Mouse (Mus musculus): ENCODE measurements at regions not wholly inside any gene's neighbourhood (a gene's known extent, or its start where the extent isn't known, plus 50 kb on each side); places are given as distances from the start of the nearest gene placed in this dataset.

- H3K4me3 ChIP-seq (replicated peaks): no peak overlapping the region
- no peak for DNase-seq
- no peaks in the 10 kb centered on the region for H3K4me1 ChIP-seq (replicated peaks)
- H3K9me3 ChIP-seq (replicated peaks): no peaks in the 10 kb centered on the region
- no peak for ATAC-seq (ENCODE audit: low read depth)
- no peak overlapping the region for H3K27ac ChIP-seq
- H3K4me2 ChIP-seq: no peak overlapping the region
- no peaks in the 10 kb centered on the region for H3K36me3 ChIP-seq
- H3K9ac ChIP-seq: no peak overlapping the region
- no peaks in the 10 kb centered on the region for H3K27me3 ChIP-seq
These were observed 217.9 kb upstream of the Tnp1 start for GRCm38 (mm10) chr1:73233636-73234035.

- Histone ChIP-seq H3K4me2 (no peak overlapping the region), H3K27me3 (no peaks in the 10 kb centered on the region), H3K9ac (no peak overlapping the region), H3K4me3 (replicated peaks) (no peak overlapping the region), H3K4me1 (replicated peaks) (no peaks in the 10 kb centered on the region), H3K27ac (no peak overlapping the region), H3K9me3 (replicated peaks) (no peaks in the 10 kb centered on the region), H3K36me3 (no peaks in the 10 kb centered on the region)
- no peak for ATAC-seq (ENCODE audit: low read depth)
- no peak for DNase-seq
- 53% methylated on average over 3 of the region's 3 CpGs for WGBS (ENCODE audit: insufficient replicate concordance)
These were observed 217.3 kb upstream of the Tnp1 start for GRCm38 (mm10) chr1:73233041-73233440.

GRCm38 (mm10) chr1:73230611-73231010 is 214.9 kb upstream of the Tnp1 start:
- Histone ChIP-seq H3K4me2 (no peak overlapping the region), H3K9ac (no peak overlapping the region), H3K27me3 (no peaks in the 10 kb centered on the region), H3K4me1 (replicated peaks) (no peaks in the 10 kb centered on the region), H3K36me3 (no peaks in the 10 kb centered on the region), H3K27ac (no peak overlapping the region), H3K4me3 (replicated peaks) (no peak overlapping the region), H3K9me3 (replicated peaks) (no peaks in the 10 kb centered on the region)
- no peak for ATAC-seq (ENCODE audit: low read depth)
- no peak for DNase-seq
- 35% methylated on average over 1 of the region's 1 CpGs for WGBS (ENCODE audit: insufficient replicate concordance)

GRCm38 (mm10) chr1:73227246-73227645 is 211.5 kb upstream of the Tnp1 start:
- ATAC-seq (ENCODE audit: low read depth) (no peak), DNase-seq (no peak)
- no peaks in the 10 kb centered on the region for H3K9me3 ChIP-seq (replicated peaks)
- H3K4me3 ChIP-seq (replicated peaks): no peak overlapping the region
- 73% methylated on average over 8 of the region's 8 CpGs for WGBS (ENCODE audit: insufficient replicate concordance)
- no peak overlapping the region for H3K27ac ChIP-seq
- no peak overlapping the region for H3K4me2 ChIP-seq
- H3K27me3 ChIP-seq: no peaks in the 10 kb centered on the region
- no peaks in the 10 kb centered on the region for H3K4me1 ChIP-seq (replicated peaks)
- no peak overlapping the region for H3K9ac ChIP-seq
- no peaks in the 10 kb centered on the region for H3K36me3 ChIP-seq

GRCm38 (mm10) chr1:73221863-73222262 is 206.2 kb upstream of the Tnp1 start:
- no peaks in the 10 kb centered on the region for H3K9me3 ChIP-seq (replicated peaks)
- ATAC-seq (ENCODE audit: low read depth): no peak
- H3K9ac ChIP-seq: no peak overlapping the region
- H3K4me1 ChIP-seq (replicated peaks): no peaks in the 10 kb centered on the region
- 4% methylated on average over 2 of the region's 2 CpGs for WGBS (ENCODE audit: insufficient replicate concordance)
- no peak overlapping the region for H3K27ac ChIP-seq
- DNase-seq: no peak
- H3K27me3 ChIP-seq: no peaks in the 10 kb centered on the region
- H3K4me3 ChIP-seq (replicated peaks): no peak overlapping the region
- no peaks in the 10 kb centered on the region for H3K36me3 ChIP-seq
- H3K4me2 ChIP-seq: no peak overlapping the region

- H3K9me3 ChIP-seq (replicated peaks): no peaks in the 10 kb centered on the region
- H3K36me3 ChIP-seq: no peaks in the 10 kb centered on the region
- no peak for ATAC-seq (ENCODE audit: low read depth)
- H3K27ac ChIP-seq: no peak overlapping the region
- no peak for DNase-seq
- no peak overlapping the region for H3K4me2 ChIP-seq
- H3K9ac ChIP-seq: no peak overlapping the region
- no peaks in the 10 kb centered on the region for H3K27me3 ChIP-seq
- no peaks in the 10 kb centered on the region for H3K4me1 ChIP-seq (replicated peaks)
- no peak overlapping the region for H3K4me3 ChIP-seq (replicated peaks)
- WGBS (ENCODE audit: insufficient replicate concordance): 61% methylated on average over 5 of the region's 5 CpGs
These were observed 198.7 kb upstream of the Tnp1 start for GRCm38 (mm10) chr1:73214305-73214946.

GRCm38 (mm10) chr1:73207421-73207820 is 191.7 kb upstream of the Tnp1 start:
- Histone ChIP-seq H3K4me3 (replicated peaks) (no peak overlapping the region), H3K4me2 (no peak overlapping the region), H3K9ac (no peak overlapping the region), H3K36me3 (no peaks in the 10 kb centered on the region), H3K27me3 (no peaks in the 10 kb centered on the region), H3K9me3 (replicated peaks) (no peaks in the 10 kb centered on the region), H3K27ac (no peak overlapping the region), H3K4me1 (replicated peaks) (no peaks in the 10 kb centered on the region)
- ATAC-seq (ENCODE audit: low read depth) (no peak), DNase-seq (no peak)
- 57% methylated on average over 8 of the region's 8 CpGs for WGBS (ENCODE audit: insufficient replicate concordance)

GRCm38 (mm10) chr1:73205788-73206187 is 190.1 kb upstream of the Tnp1 start:
- no peak overlapping the region for H3K4me2 ChIP-seq
- no peaks in the 10 kb centered on the region for H3K36me3 ChIP-seq
- no peak for ATAC-seq (ENCODE audit: low read depth)
- H3K27ac ChIP-seq: no peak overlapping the region
- WGBS (ENCODE audit: insufficient replicate concordance): 52% methylated on average over 1 of the region's 1 CpGs
- H3K9ac ChIP-seq: no peak overlapping the region
- no peak overlapping the region for H3K4me3 ChIP-seq (replicated peaks)
- H3K4me1 ChIP-seq (replicated peaks): no peaks in the 10 kb centered on the region
- no peaks in the 10 kb centered on the region for H3K9me3 ChIP-seq (replicated peaks)
- H3K27me3 ChIP-seq: no peaks in the 10 kb centered on the region
- no peak for DNase-seq

GRCm38 (mm10) chr1:73200112-73200511 is 184.4 kb upstream of the Tnp1 start:
- Histone ChIP-seq H3K4me2 (no peak overlapping the region), H3K4me3 (replicated peaks) (no peak overlapping the region), H3K9me3 (replicated peaks) (no peaks in the 10 kb centered on the region), H3K9ac (no peak overlapping the region), H3K27ac (no peak overlapping the region), H3K4me1 (replicated peaks) (peaks cover 6% of the 10 kb centered on the region; the same call in 1 of the 2 replicates), H3K27me3 (no peaks in the 10 kb centered on the region), H3K36me3 (no peaks in the 10 kb centered on the region)
- WGBS (ENCODE audit: insufficient replicate concordance): 11% methylated on average over 2 of the region's 2 CpGs
- ATAC-seq (ENCODE audit: low read depth): peak; percentile 68
- no peak for DNase-seq

GRCm38 (mm10) chr1:73190832-73191231 is 175.1 kb upstream of the Tnp1 start:
- Histone ChIP-seq H3K36me3 (no peaks in the 10 kb centered on the region), H3K27ac (no peak overlapping the region), H3K9me3 (replicated peaks) (no peaks in the 10 kb centered on the region), H3K4me1 (replicated peaks) (no peaks in the 10 kb centered on the region), H3K4me3 (replicated peaks) (no peak overlapping the region), H3K27me3 (no peaks in the 10 kb centered on the region), H3K9ac (no peak overlapping the region), H3K4me2 (no peak overlapping the region)
- DNase-seq (no peak), ATAC-seq (ENCODE audit: low read depth) (no peak)
- whole genome bisulfite sequencing (ENCODE audit: insufficient replicate concordance): 52% methylated on average over 5 of the region's 5 CpGs

- no peak overlapping the region for H3K4me3 ChIP-seq (replicated peaks)
- WGBS (ENCODE audit: insufficient replicate concordance): 44% methylated on average over 2 of the region's 2 CpGs
- no peaks in the 10 kb centered on the region for H3K36me3 ChIP-seq
- peak; percentile 10; the same call in 1 of the 2 replicates for ATAC-seq (ENCODE audit: low read depth)
- no peak overlapping the region for H3K9ac ChIP-seq
- no peak overlapping the region for H3K27ac ChIP-seq
- H3K9me3 ChIP-seq (replicated peaks): no peaks in the 10 kb centered on the region
- H3K4me1 ChIP-seq (replicated peaks): no peaks in the 10 kb centered on the region
- H3K27me3 ChIP-seq: no peaks in the 10 kb centered on the region
- DNase-seq: no peak
- no peak overlapping the region for H3K4me2 ChIP-seq
These were observed 173.1 kb upstream of the Tnp1 start for GRCm38 (mm10) chr1:73188796-73189195.

GRCm38 (mm10) chr1:73184477-73184876 is 168.8 kb upstream of the Tnp1 start:
- Histone ChIP-seq H3K36me3 (no peaks in the 10 kb centered on the region), H3K27ac (no peak overlapping the region), H3K9me3 (replicated peaks) (no peaks in the 10 kb centered on the region), H3K4me2 (no peak overlapping the region), H3K4me1 (replicated peaks) (no peaks in the 10 kb centered on the region), H3K4me3 (replicated peaks) (no peak overlapping the region), H3K27me3 (no peaks in the 10 kb centered on the region), H3K9ac (no peak overlapping the region)
- WGBS (ENCODE audit: insufficient replicate concordance): 61% methylated on average over 6 of the region's 6 CpGs
- ATAC-seq (ENCODE audit: low read depth) (no peak), DNase-seq (no peak)
